Mouse (Mus musculus): ENCODE measurements around the gene Clasp1. TPM values are rescaled to one million over a fixed set of nuclear protein-coding genes. Genes with fewer than 3 reads are reported as not detected.

The Clasp1 gene
- polyA plus RNA-seq, 1 experiment from 2014 or later, result 118 TPM

GRCm38 (mm10) chr1:118457883-118458259, 69.0 kb downstream of the Clasp1 start:
- Histone ChIP-seq H3K27ac (peak overlapping the region; percentile 64), H3K4me3 (no peak overlapping the region), H3K9ac (peak overlapping the region; percentile 41), H3K9me3 (replicated peaks) (no peaks in the 10 kb centered on the region), H3K4me1 (peaks cover 41% of the 10 kb centered on the region), H3K36me3 (ENCODE audit: poor library complexity, severe bottlenecking) (peaks cover 22% of the 10 kb centered on the region), H3K4me2 (peak overlapping the region; percentile 67), H3K27me3 (no peaks in the 10 kb centered on the region)
- ATAC-seq, result 0 out of 2 replicates have a peak, but pooled peaks have one; percentile 7
- WGBS, result 27% methylated on average over 1 of the region's 1 CpGs

- H3K27ac ChIP-seq, result peak overlapping the region; percentile 93
- no peak for ATAC-seq
- H3K4me2 ChIP-seq, result peak overlapping the region; percentile 67
- WGBS, result 55% methylated on average over 3 of the region's 3 CpGs
- H3K36me3 ChIP-seq (ENCODE audit: poor library complexity, severe bottlenecking), result peaks cover 22% of the 10 kb centered on the region
- no peak overlapping the region for H3K9ac ChIP-seq
- H3K9me3 ChIP-seq (replicated peaks), result no peaks in the 10 kb centered on the region
- no peaks in the 10 kb centered on the region for H3K27me3 ChIP-seq
- no peak overlapping the region for H3K4me3 ChIP-seq
- H3K4me1 ChIP-seq, result peaks cover 41% of the 10 kb centered on the region
Measured at GRCm38 (mm10) chr1:118458279-118458678, 69.4 kb downstream of the Clasp1 start.

GRCm38 (mm10) chr1:118458963-118459920, 70.4 kb downstream of the Clasp1 start:
- peak overlapping the region; percentile 40 for H3K4me3 ChIP-seq
- H3K27ac ChIP-seq, result peak overlapping the region; percentile 93
- peak overlapping the region; percentile 67 for H3K4me2 ChIP-seq
- H3K9ac ChIP-seq, result peak overlapping the region; percentile 73
- H3K36me3 ChIP-seq (ENCODE audit: poor library complexity, severe bottlenecking), result peaks cover 32% of the 10 kb centered on the region
- peak; percentile 93 for ATAC-seq
- peaks cover 41% of the 10 kb centered on the region for H3K4me1 ChIP-seq
- no peaks in the 10 kb centered on the region for H3K27me3 ChIP-seq
- H3K9me3 ChIP-seq (replicated peaks), result no peaks in the 10 kb centered on the region
- 1% methylated on average over 53 of the region's 53 CpGs for WGBS

- H3K9ac ChIP-seq, result no peak overlapping the region
- no peaks in the 10 kb centered on the region for H3K27me3 ChIP-seq
- peaks cover 38% of the 10 kb centered on the region for H3K4me1 ChIP-seq
- H3K4me3 ChIP-seq, result no peak overlapping the region
- no peak for ATAC-seq
- WGBS, result 91% methylated on average over 5 of the region's 5 CpGs
- no peak overlapping the region for H3K27ac ChIP-seq
- no peak overlapping the region for H3K4me2 ChIP-seq
- no peaks in the 10 kb centered on the region for H3K9me3 ChIP-seq (replicated peaks)
- H3K36me3 ChIP-seq (ENCODE audit: poor library complexity, severe bottlenecking), result peaks cover 46% of the 10 kb centered on the region
Measured at GRCm38 (mm10) chr1:118460716-118461115, 71.9 kb downstream of the Clasp1 start.

GRCm38 (mm10) chr1:118466041-118466440, 77.2 kb downstream of the Clasp1 start:
- Histone ChIP-seq H3K4me2 (no peak overlapping the region), H3K4me1 (0 out of 2 replicates have a peak, but pooled peaks cover 6% of the 10 kb centered on the region), H3K9ac (no peak overlapping the region), H3K4me3 (no peak overlapping the region), H3K27me3 (no peaks in the 10 kb centered on the region), H3K9me3 (replicated peaks) (no peaks in the 10 kb centered on the region), H3K36me3 (ENCODE audit: poor library complexity, severe bottlenecking) (peaks cover 91% of the 10 kb centered on the region), H3K27ac (no peak overlapping the region)
- WGBS, result over 99% methylated on average over 6 of the region's 6 CpGs
- ATAC-seq, result no peak

- 85% methylated on average over 8 of the region's 8 CpGs for WGBS
- H3K4me2 ChIP-seq, result no peak overlapping the region
- H3K4me3 ChIP-seq, result no peak overlapping the region
- 0 out of 2 replicates have a peak, but pooled peaks cover 6% of the 10 kb centered on the region for H3K4me1 ChIP-seq
- H3K36me3 ChIP-seq (ENCODE audit: poor library complexity, severe bottlenecking), result peaks cover 68% of the 10 kb centered on the region
- no peaks in the 10 kb centered on the region for H3K9me3 ChIP-seq (replicated peaks)
- H3K27ac ChIP-seq, result no peak overlapping the region
- no peaks in the 10 kb centered on the region for H3K27me3 ChIP-seq
- no peak for ATAC-seq
- H3K9ac ChIP-seq, result no peak overlapping the region
Measured at GRCm38 (mm10) chr1:118472386-118472785, 83.5 kb downstream of the Clasp1 start.

- Histone ChIP-seq H3K27me3 (no peaks in the 10 kb centered on the region), H3K36me3 (ENCODE audit: poor library complexity, severe bottlenecking) (peaks cover 24% of the 10 kb centered on the region), H3K27ac (peak overlapping the region; percentile 14; the same call in 1 of the 2 replicates), H3K9me3 (replicated peaks) (no peaks in the 10 kb centered on the region), H3K4me2 (no peak overlapping the region), H3K4me3 (no peak overlapping the region), H3K9ac (no peak overlapping the region), H3K4me1 (peaks cover 27% of the 10 kb centered on the region)
- 45% methylated on average over 4 of the region's 4 CpGs for WGBS
- ATAC-seq, result no peak
Measured at GRCm38 (mm10) chr1:118476919-118477318, 88.1 kb downstream of the Clasp1 start.

- Histone ChIP-seq H3K27me3 (no peaks in the 10 kb centered on the region), H3K4me2 (no peak overlapping the region), H3K36me3 (ENCODE audit: poor library complexity, severe bottlenecking) (peaks cover 3% of the 10 kb centered on the region; the same call in 1 of the 2 replicates), H3K4me3 (no peak overlapping the region), H3K4me1 (peaks cover 49% of the 10 kb centered on the region), H3K9ac (no peak overlapping the region), H3K9me3 (replicated peaks) (no peaks in the 10 kb centered on the region), H3K27ac (0 out of 2 replicates have a peak overlapping the region, but pooled peaks have one; percentile 8)
- WGBS, result 78% methylated on average over 4 of the region's 4 CpGs
- no peak for ATAC-seq
Measured at GRCm38 (mm10) chr1:118479246-118479645, 90.4 kb downstream of the Clasp1 start.

GRCm38 (mm10) chr1:118480484-118481364, 91.9 kb downstream of the Clasp1 start:
- H3K9me3 ChIP-seq (replicated peaks), result no peaks in the 10 kb centered on the region
- ATAC-seq, result peak; percentile 82
- H3K4me3 ChIP-seq, result no peak overlapping the region
- peak overlapping the region; percentile 74 for H3K27ac ChIP-seq
- peaks cover 3% of the 10 kb centered on the region; the same call in 1 of the 2 replicates for H3K36me3 ChIP-seq (ENCODE audit: poor library complexity, severe bottlenecking)
- no peak overlapping the region for H3K9ac ChIP-seq
- peak overlapping the region; percentile 42 for H3K4me2 ChIP-seq
- H3K27me3 ChIP-seq, result no peaks in the 10 kb centered on the region
- 36% methylated on average over 8 of the region's 8 CpGs for WGBS
- H3K4me1 ChIP-seq, result peaks cover 55% of the 10 kb centered on the region

- H3K4me2 ChIP-seq, result peak overlapping the region; percentile 42
- peak; percentile 79 for ATAC-seq
Measured at GRCm38 (mm10) chr1:118481365-118481702, 92.5 kb downstream of the Clasp1 start.

GRCm38 (mm10) chr1:118481703-118482102, 92.8 kb downstream of the Clasp1 start:
- peak overlapping the region; percentile 42 for H3K4me2 ChIP-seq

More at GRCm38 (mm10) chr1:118481365-118481702, 92.5 kb downstream of the Clasp1 start:
- WGBS, result 12% methylated on average over 4 of the region's 4 CpGs
- Histone ChIP-seq H3K27me3 (no peaks in the 10 kb centered on the region), H3K4me1 (peaks cover 55% of the 10 kb centered on the region), H3K9me3 (replicated peaks) (no peaks in the 10 kb centered on the region), H3K36me3 (ENCODE audit: poor library complexity, severe bottlenecking) (peaks cover 2% of the 10 kb centered on the region; the same call in 1 of the 2 replicates), H3K9ac (no peak overlapping the region), H3K4me3 (no peak overlapping the region), H3K27ac (peak overlapping the region; percentile 74)

More at GRCm38 (mm10) chr1:118481703-118482102, 92.8 kb downstream of the Clasp1 start:
- H3K9ac ChIP-seq, result peak overlapping the region; percentile 26; the same call in 1 of the 2 replicates
- ATAC-seq, result 0 out of 2 replicates have a peak, but pooled peaks have one; percentile 6
- H3K4me1 ChIP-seq, result peaks cover 55% of the 10 kb centered on the region
- H3K27me3 ChIP-seq, result no peaks in the 10 kb centered on the region
- H3K27ac ChIP-seq, result peak overlapping the region; percentile 74
- no peaks in the 10 kb centered on the region for H3K9me3 ChIP-seq (replicated peaks)
- no peak overlapping the region for H3K4me3 ChIP-seq
- H3K36me3 ChIP-seq (ENCODE audit: poor library complexity, severe bottlenecking), result no peaks in the 10 kb centered on the region; the same call in 1 of the 2 replicates
- 37% methylated on average over 6 of the region's 6 CpGs for WGBS
